Mouse (Mus musculus): ENCODE results near the gene Kcnt2. TPM values are rescaled to one million over a fixed set of nuclear protein-coding genes. Genes with fewer than 3 reads are reported as not detected.

Kcnt2 gene
- 0.02 TPM in 1 of 2 replicates, not detected in the other for polyA plus RNA-seq (2012; rRNA removed; ENCODE audit: low replicate concordance)

DNA sequence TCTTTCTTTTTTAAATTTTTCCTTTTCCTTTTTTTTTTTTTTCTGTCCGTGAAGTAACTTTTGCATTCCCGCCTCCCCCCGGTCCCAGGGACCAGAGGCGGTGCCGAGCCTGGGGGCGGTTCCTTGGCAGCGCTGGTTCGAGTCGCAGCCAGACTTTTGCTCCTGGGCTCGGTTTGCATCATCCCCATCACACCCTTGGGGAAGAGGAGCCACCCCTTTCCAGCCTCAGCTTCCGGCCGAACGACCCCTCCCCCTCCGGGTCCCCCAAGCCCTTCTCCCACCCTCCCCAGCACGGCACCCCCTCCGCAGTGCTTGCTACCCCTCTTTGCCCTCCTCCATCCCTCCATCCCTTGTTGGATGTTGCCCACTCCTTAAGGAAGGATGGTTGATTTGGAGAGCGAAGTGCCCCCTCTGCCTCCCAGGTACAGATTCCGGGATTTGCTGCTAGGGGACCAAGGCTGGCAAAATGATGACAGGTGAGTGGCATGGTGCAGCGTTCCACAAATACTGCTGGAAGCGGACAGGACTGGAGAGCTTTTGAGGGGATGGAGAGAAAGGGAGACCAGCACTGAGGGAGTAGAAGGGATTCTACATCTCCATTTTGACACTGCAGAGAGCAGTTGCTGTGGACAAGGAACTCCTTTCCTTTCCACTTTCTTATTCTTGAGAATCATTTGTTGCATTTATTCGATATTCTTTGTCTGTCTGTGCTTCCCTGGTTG lies at the start of gene Kcnt2:
Gene Kcnt2, plus strand, starts transcription at position 283 of the 722 bp plus-strand sequence.

Other genes starting within 250 kb of the Kcnt2 start
- gene Cfh, start 62.4 kb upstream of the Kcnt2 start, polyA plus RNA-seq (2012; rRNA removed; ENCODE audit: low replicate concordance): 0.02 and 0.19 TPM in 2 replicates

All from duodenum, adult 2 months (tissue).